Mouse (Mus musculus): Measurements from ENCODE around the gene Nlrp4f. TPM values are rescaled to one million over a fixed set of nuclear protein-coding genes. Genes with fewer than 3 reads are reported as not detected.
A peak's percentile ranks its signal among the peaks of the same experiment; 100 is the strongest.

The Nlrp4f gene
- 0.32 TPM in 1 of 2 replicates, not detected in the other for polyA plus RNA-seq (2015; fragmentation: Nextera tagmentation; extraction: Ambion mirVana)

GRCm38 (mm10) chr13:65205877-65206276 lies at the start of gene Nlrp4f:
Nlrp4f (minus strand) TSS chr13:65205977.
- WGBS: 83% methylated on average over 10 of the region's 10 CpGs

DNA sequence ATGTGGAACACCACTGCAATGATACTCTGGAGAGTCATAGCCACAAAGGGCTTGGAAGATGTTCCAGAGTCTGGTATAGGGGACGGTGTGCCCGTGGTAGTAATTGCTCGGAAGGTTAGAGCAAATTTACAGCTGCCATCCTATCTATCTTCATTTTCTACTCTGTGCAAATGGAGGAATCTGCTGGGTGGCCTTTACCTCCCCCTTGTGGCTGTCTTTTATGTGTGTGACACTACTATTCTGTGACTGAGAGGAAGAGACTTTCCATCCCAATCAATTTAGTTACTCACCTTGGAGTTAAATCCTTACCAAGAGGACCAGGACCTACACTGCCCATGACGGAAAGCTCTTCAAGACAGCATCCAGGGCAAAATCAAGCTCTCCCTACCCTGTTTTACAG lies 37.5 kb upstream of the Nlrp4f start:
- H3K9ac ChIP-seq: no peak overlapping the region
- peaks cover 12% of the 10 kb centered on the region for H3K4me1 ChIP-seq
- H3K4me3 ChIP-seq: no peak overlapping the region
- 93% methylated on average over 4 of the region's 4 CpGs for WGBS
- H3K27ac ChIP-seq: no peak overlapping the region
- no peak for ATAC-seq (ENCODE audit: insufficient number of reproducible peaks, insufficient read depth, low FRiP score, low TSS enrichment, low read depth)
- no peaks in the 10 kb centered on the region for H3K27me3 ChIP-seq
- H3K4me2 ChIP-seq: no peak overlapping the region
- peaks cover 24% of the 10 kb centered on the region for H3K36me3 ChIP-seq
- peaks cover 36% of the 10 kb centered on the region for H3K9me3 ChIP-seq

More at GRCm38 (mm10) chr13:65205877-65206276, at the start of gene Nlrp4f:
- no peak within 1 kb of the TSS for H3K4me3 ChIP-seq
- H3K9me3 ChIP-seq: no peaks in the 10 kb centered on the region
- no peaks in the 10 kb centered on the region for H3K36me3 ChIP-seq
- no peak within 1 kb of the TSS for H3K27ac ChIP-seq
- ATAC-seq (ENCODE audit: insufficient number of reproducible peaks, insufficient read depth, low FRiP score, low TSS enrichment, low read depth): no peak
- H3K4me1 ChIP-seq: no peaks in the 10 kb centered on the region
- H3K4me2 ChIP-seq: no peak within 1 kb of the TSS
- H3K27me3 ChIP-seq: no peaks in the 10 kb centered on the region
- H3K9ac ChIP-seq: no peak within 1 kb of the TSS

GRCm38 (mm10) chr13:65242319-65242787 lies 36.6 kb upstream of the Nlrp4f start:
- Histone ChIP-seq H3K4me1 (peaks cover 12% of the 10 kb centered on the region), H3K9ac (peak overlapping the region; percentile 80), H3K9me3 (peaks cover 32% of the 10 kb centered on the region), H3K36me3 (peaks cover 16% of the 10 kb centered on the region), H3K27ac (no peak overlapping the region), H3K27me3 (no peaks in the 10 kb centered on the region), H3K4me2 (peak overlapping the region; percentile 96), H3K4me3 (peak overlapping the region; percentile 80)
- no peak for ATAC-seq (ENCODE audit: insufficient number of reproducible peaks, insufficient read depth, low FRiP score, low TSS enrichment, low read depth)
- 38% methylated on average over 27 of the region's 27 CpGs for WGBS

GRCm38 (mm10) chr13:65241627-65242318 lies 36.0 kb upstream of the Nlrp4f start:
- WGBS: 3% methylated on average over 50 of the region's 51 CpGs
- H3K4me3 ChIP-seq: peak overlapping the region; percentile 80
- peaks cover 12% of the 10 kb centered on the region for H3K4me1 ChIP-seq
- H3K27ac ChIP-seq: peak overlapping the region; percentile 95
- H3K36me3 ChIP-seq: peaks cover 15% of the 10 kb centered on the region
- no peaks in the 10 kb centered on the region for H3K27me3 ChIP-seq
- peak overlapping the region; percentile 80 for H3K9ac ChIP-seq
- H3K4me2 ChIP-seq: peak overlapping the region; percentile 96
- ATAC-seq (ENCODE audit: insufficient number of reproducible peaks, insufficient read depth, low FRiP score, low TSS enrichment, low read depth): 0 out of 2 replicates have a peak, but pooled peaks have one; percentile 4
- peaks cover 33% of the 10 kb centered on the region for H3K9me3 ChIP-seq

GRCm38 (mm10) chr13:65241099-65241626 lies 35.4 kb upstream of the Nlrp4f start:
- Histone ChIP-seq H3K27ac (peak overlapping the region; percentile 95), H3K4me2 (peak overlapping the region; percentile 96), H3K4me3 (peak overlapping the region; percentile 80), H3K4me1 (peaks cover 12% of the 10 kb centered on the region), H3K9ac (peak overlapping the region; percentile 80), H3K27me3 (no peaks in the 10 kb centered on the region), H3K36me3 (peaks cover 13% of the 10 kb centered on the region), H3K9me3 (peaks cover 31% of the 10 kb centered on the region)
- ATAC-seq (ENCODE audit: insufficient number of reproducible peaks, insufficient read depth, low FRiP score, low TSS enrichment, low read depth): peak; percentile 83
- WGBS: under 1% methylated on average over 45 of the region's 45 CpGs

- ATAC-seq (ENCODE audit: insufficient number of reproducible peaks, insufficient read depth, low FRiP score, low TSS enrichment, low read depth): peak; percentile 91
- Histone ChIP-seq H3K27me3 (no peaks in the 10 kb centered on the region), H3K36me3 (peaks cover 8% of the 10 kb centered on the region), H3K4me2 (peak overlapping the region; percentile 96), H3K9ac (peak overlapping the region; percentile 80), H3K9me3 (peaks cover 26% of the 10 kb centered on the region), H3K27ac (peak overlapping the region; percentile 95), H3K4me3 (peak overlapping the region; percentile 80), H3K4me1 (peaks cover 12% of the 10 kb centered on the region)
- WGBS: 1% methylated on average over 28 of the region's 28 CpGs
Observed at GRCm38 (mm10) chr13:65240509-65241098, 34.8 kb upstream of the Nlrp4f start.

- Histone ChIP-seq H3K4me2 (no peak overlapping the region), H3K9ac (no peak overlapping the region), H3K27me3 (no peaks in the 10 kb centered on the region), H3K36me3 (no peaks in the 10 kb centered on the region), H3K9me3 (peaks cover 10% of the 10 kb centered on the region), H3K4me1 (peaks cover 9% of the 10 kb centered on the region), H3K4me3 (no peak overlapping the region), H3K27ac (no peak overlapping the region)
- no peak for ATAC-seq (ENCODE audit: insufficient number of reproducible peaks, insufficient read depth, low FRiP score, low TSS enrichment, low read depth)
- WGBS: 74% methylated on average over 9 of the region's 9 CpGs
Observed at GRCm38 (mm10) chr13:65237211-65237610, 31.4 kb upstream of the Nlrp4f start.

DNA sequence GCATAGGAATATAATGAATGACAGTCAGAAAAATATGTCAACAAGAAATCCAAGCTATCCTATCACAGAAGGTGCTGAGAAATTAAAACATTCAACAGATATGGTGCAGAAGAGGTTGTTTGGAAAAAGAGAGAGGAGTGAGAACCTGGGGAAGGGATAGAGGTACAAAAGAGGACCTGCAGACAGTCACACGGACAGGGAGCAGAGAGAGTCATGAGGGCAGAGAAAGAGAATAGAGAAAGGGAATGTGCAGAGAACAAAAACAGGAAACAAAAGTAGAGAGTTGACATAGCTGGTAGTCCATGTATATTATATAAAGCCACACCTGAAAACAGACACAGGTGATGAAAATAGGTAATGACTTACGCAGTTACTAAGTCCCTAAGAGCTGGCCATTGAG lies 20.9 kb upstream of the Nlrp4f start:
- no peak overlapping the region for H3K9ac ChIP-seq
- no peaks in the 10 kb centered on the region for H3K4me1 ChIP-seq
- no peak overlapping the region for H3K4me3 ChIP-seq
- H3K27ac ChIP-seq: no peak overlapping the region
- ATAC-seq (ENCODE audit: insufficient number of reproducible peaks, insufficient read depth, low FRiP score, low TSS enrichment, low read depth): no peak
- no peaks in the 10 kb centered on the region for H3K27me3 ChIP-seq
- H3K9me3 ChIP-seq: no peaks in the 10 kb centered on the region
- H3K4me2 ChIP-seq: no peak overlapping the region
- no peaks in the 10 kb centered on the region for H3K36me3 ChIP-seq
- 80% methylated on average over 2 of the region's 2 CpGs for WGBS

DNA sequence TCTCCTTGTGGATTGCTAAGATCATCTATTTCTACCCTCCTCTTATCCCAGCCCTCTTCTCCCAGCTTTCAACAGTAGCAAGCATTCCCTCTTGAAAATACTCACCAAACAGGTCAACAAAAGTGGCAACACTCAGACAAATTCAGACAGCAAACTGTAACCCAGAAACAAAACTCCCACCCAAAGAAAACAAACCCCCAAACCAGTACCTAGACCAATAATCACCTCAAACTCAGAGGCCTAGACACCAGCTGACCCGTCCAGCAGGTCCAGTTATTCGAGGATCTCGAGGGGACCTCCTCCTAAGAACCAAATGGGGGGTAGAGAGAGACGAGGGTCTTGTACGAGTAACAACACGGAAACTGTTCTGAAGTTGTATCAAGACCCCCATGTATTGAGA lies 20.2 kb upstream of the Nlrp4f start:
- no peaks in the 10 kb centered on the region for H3K9me3 ChIP-seq
- no peaks in the 10 kb centered on the region for H3K36me3 ChIP-seq
- H3K4me1 ChIP-seq: no peaks in the 10 kb centered on the region
- no peak overlapping the region for H3K4me2 ChIP-seq
- H3K27me3 ChIP-seq: no peaks in the 10 kb centered on the region
- WGBS: 57% methylated on average over 6 of the region's 6 CpGs
- no peak overlapping the region for H3K27ac ChIP-seq
- H3K4me3 ChIP-seq: no peak overlapping the region
- ATAC-seq (ENCODE audit: insufficient number of reproducible peaks, insufficient read depth, low FRiP score, low TSS enrichment, low read depth): no peak
- no peak overlapping the region for H3K9ac ChIP-seq

DNA sequence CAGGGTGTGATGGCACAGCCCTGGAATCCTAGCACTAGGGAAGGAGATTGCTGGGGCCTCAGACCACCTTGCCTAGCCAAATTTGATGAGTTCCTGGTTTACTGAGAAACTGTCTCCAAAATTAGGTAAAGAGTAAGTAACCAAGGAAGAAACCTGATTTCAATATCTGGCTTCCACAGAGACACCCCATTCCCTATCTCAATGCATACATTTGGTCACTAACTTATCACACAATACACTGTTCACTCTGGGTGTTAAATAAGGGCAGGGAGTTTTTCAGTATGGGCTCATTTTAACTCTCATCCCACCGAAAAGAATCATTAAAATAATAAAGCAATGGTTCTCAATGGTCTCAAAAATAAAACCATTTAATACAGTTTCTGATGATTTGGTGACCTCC lies 5.1 kb downstream of the Nlrp4f start:
- no peak overlapping the region for H3K4me3 ChIP-seq
- no peak for ATAC-seq (ENCODE audit: insufficient number of reproducible peaks, insufficient read depth, low FRiP score, low TSS enrichment, low read depth)

DNA sequence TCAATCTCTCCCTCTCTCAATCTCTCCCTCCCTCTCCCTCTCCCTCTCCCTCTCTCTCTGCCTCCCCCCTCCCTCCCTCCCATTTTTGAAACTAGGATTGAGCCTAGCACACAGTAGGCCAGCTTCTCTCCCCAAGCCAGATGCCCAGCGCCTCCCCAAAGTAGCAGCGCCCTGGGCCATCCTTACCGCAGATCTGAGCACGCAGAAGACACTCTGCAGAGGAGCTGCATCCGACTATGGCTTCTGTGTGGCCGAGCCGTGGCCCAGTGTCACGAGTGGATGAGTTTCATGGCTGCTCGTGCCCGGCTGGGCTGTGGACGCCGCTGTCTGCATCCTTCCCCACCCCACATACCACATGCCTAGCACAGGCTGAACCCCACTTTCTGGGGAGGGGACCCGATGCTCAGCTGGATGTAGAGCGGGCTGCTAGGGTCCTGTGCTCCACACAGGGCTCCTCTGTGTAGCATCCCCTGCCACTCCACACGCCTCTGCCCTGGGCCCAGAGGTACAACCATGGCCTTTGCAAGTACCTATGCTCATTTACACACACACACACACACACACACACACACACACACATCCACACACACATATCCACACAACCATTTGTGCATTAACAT lies 29.2 kb downstream of the Nlrp4f start:
- Histone ChIP-seq H3K4me3 (no peak overlapping the region), H3K9ac (no peak overlapping the region), H3K4me1 (no peaks in the 10 kb centered on the region), H3K4me2 (no peak overlapping the region), H3K27me3 (no peaks in the 10 kb centered on the region), H3K36me3 (no peaks in the 10 kb centered on the region), H3K9me3 (0 out of 2 replicates have a peak, but pooled peaks cover 4% of the 10 kb centered on the region), H3K27ac (no peak overlapping the region)
- ATAC-seq (ENCODE audit: insufficient number of reproducible peaks, insufficient read depth, low FRiP score, low TSS enrichment, low read depth): no peak
- 65% methylated on average over 15 of the region's 15 CpGs for WGBS

More for the DNA sequence above, 5.1 kb downstream of the Nlrp4f start:
- no peaks in the 10 kb centered on the region for H3K36me3 ChIP-seq
- no peak overlapping the region for H3K4me2 ChIP-seq
- H3K4me1 ChIP-seq: no peaks in the 10 kb centered on the region
- no peaks in the 10 kb centered on the region for H3K27me3 ChIP-seq
- WGBS: 73% methylated on average over 1 of the region's 1 CpGs
- H3K9ac ChIP-seq: no peak overlapping the region
- no peak overlapping the region for H3K27ac ChIP-seq
- 0 out of 2 replicates have a peak, but pooled peaks cover 4% of the 10 kb centered on the region for H3K9me3 ChIP-seq

All from embryonic facial prominence, embryonic 13.5 days (tissue).